Mouse (Mus musculus): ENCODE results near the gene Clec4b2. TPM values are rescaled to one million over a fixed set of nuclear protein-coding genes. Genes with fewer than 3 reads are reported as not detected.
"Not testable (repeated sequence)": the region's sequence is repeated elsewhere in the genome, so short reads cannot be mapped to it uniquely, and the experiment has no call there.

Clec4b2 gene
- not detected in 2 replicates for polyA plus RNA-seq (2016; fragmentation: Nextera tagmentation; extraction: Ambion mirVana)

- Histone ChIP-seq H3K9me3 (no peaks in the 10 kb centered on the region), H3K9ac (replicated peaks) (no peak within 1 kb of the TSS), H3K36me3 (no peaks in the 10 kb centered on the region), H3K27ac (replicated peaks) (no peak within 1 kb of the TSS), H3K27me3 (no peaks in the 10 kb centered on the region), H3K4me3 (no peak within 1 kb of the TSS), H3K4me1 (no peaks in the 10 kb centered on the region), H3K4me2 (replicated peaks) (no peak within 1 kb of the TSS)
- WGBS = 91% methylated on average over 4 of the region's 4 CpGs
- ATAC-seq (ENCODE audit: low FRiP score, low read depth) = no peak
These were observed at the start of gene Clec4b2 for GRCm38 (mm10) chr6:123172593-123172992. Gene Clec4b2 (plus strand): TSS chr6:123172893.

DNA sequence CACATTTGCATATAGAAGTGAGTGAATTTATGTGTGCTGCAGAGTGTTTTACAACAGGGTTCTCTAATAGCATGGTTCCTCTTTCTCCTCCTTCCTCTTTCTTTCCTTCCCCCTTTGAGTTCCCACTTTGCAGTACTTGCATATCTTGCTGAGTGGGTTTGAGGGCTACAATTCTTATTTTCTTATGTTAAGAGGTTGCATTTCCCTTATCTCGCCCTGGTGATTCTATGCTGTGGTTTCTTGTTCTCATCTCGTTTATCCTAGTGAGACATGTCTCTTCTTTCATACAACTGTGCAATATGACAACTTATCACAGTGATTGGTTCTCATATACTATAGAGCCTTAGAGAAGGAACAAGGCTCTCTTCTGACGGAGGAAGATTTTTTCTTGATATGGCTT is 49.5 kb upstream of the Clec4b2 start:
- Histone ChIP-seq H3K27me3 (no peaks in the 10 kb centered on the region), H3K4me3 (no peak overlapping the region), H3K36me3 (no peaks in the 10 kb centered on the region), H3K4me1 (no peaks in the 10 kb centered on the region), H3K4me2 (replicated peaks) (no peak overlapping the region), H3K9ac (replicated peaks) (no peak overlapping the region), H3K27ac (replicated peaks) (no peak overlapping the region), H3K9me3 (0 out of 2 replicates have a peak, but pooled peaks cover under 1% of the 10 kb centered on the region)
- 77% methylated on average over 3 of the region's 3 CpGs for WGBS
- no peak for ATAC-seq (ENCODE audit: low FRiP score, low read depth)

DNA sequence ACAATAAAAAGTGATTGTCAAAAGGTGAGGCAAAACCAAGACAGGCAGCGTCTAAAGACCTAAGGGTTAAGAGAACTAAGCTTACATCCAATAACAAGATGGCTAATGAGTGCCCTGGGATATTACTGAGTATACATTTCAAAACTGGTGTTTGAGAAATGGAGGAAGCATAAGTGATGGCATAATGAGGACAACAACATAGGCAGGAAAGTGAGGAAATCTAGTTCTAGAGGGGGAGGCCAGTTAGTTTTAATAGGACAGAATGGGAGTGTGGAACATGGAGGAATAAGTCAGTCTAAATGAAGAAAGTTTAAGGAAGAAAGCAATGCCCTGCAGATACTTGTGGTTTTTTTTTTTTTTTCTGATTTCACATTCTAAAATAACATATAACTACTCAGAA is 45.5 kb upstream of the Clec4b2 start:
- no peaks in the 10 kb centered on the region for H3K4me1 ChIP-seq
- H3K27ac ChIP-seq (replicated peaks) = no peak overlapping the region
- H3K27me3 ChIP-seq = no peaks in the 10 kb centered on the region
- WGBS = 82% methylated on average over 1 of the region's 1 CpGs
- ATAC-seq (ENCODE audit: low FRiP score, low read depth) = no peak
- no peak overlapping the region for H3K4me2 ChIP-seq (replicated peaks)
- H3K4me3 ChIP-seq = no peak overlapping the region
- no peaks in the 10 kb centered on the region for H3K36me3 ChIP-seq
- no peak overlapping the region for H3K9ac ChIP-seq (replicated peaks)
- H3K9me3 ChIP-seq = no peaks in the 10 kb centered on the region

DNA sequence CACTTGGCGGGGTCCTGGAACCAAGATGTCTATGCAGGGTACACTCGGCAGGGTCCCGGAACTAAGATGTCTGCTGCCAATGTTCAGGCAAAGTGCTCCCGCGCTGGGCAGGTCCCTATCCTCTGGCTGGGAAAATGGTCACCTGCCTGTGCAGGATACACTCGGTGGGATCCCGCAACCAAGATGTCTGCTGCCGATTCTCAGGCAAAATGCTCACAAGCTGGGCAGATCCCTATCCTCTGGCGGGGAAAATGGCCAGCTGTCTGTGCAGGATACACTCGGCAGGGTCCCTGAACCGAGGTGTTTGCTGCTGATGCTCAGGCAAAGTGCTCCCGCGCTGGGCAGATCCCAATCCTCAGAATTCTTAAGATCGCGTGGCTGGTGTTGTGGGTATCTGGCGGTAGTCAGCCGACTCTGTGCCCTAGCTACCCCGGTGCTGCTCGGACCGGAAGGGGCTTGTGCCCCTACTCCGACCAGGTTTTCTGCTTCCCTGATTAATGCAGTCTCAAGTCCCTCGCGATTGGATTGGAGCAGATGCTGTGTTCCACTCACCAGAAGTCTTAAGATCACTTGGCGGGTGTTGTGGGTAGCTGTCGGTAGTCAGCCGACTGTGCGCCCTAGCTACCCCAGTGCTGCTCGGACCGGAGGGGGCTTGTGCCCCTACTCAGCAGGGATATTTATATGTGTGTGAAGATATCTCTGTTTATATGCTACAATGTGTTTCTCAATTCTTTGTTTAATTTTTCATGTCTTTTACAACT is 34.7 kb upstream of the Clec4b2 start:
- H3K4me2 ChIP-seq (replicated peaks); H3K4me1 ChIP-seq; H3K4me3 ChIP-seq; ATAC-seq (ENCODE audit: low FRiP score, low read depth); H3K27ac ChIP-seq (replicated peaks); H3K9me3 ChIP-seq; H3K36me3 ChIP-seq; H3K27me3 ChIP-seq; H3K9ac ChIP-seq (replicated peaks): not testable (repeated sequence)
- 74% methylated on average over 29 of the region's 29 CpGs for WGBS

DNA sequence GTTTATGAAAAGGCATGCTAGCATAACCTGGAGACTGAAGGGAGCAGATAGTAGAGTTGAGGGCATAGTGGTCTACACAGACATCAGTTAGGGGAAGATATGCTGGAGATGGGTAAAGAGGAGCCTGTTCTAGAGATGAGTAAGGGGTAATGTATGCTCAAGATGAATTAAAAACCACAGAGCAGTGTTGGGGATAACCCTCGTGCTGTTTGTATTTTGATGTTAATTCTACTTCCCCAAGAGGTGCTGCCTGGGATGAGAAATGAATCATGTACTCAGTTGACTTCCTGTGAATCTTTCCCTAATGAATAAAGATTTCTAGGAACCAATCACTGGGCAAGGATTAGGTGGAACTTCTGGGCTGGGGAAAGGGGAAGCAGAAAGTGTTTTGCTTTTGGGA is 2.6 kb upstream of the Clec4b2 start:
- no peak overlapping the region for H3K9ac ChIP-seq (replicated peaks)
- no peaks in the 10 kb centered on the region for H3K9me3 ChIP-seq
- H3K4me1 ChIP-seq = no peaks in the 10 kb centered on the region
- no peaks in the 10 kb centered on the region for H3K27me3 ChIP-seq
- no peaks in the 10 kb centered on the region for H3K36me3 ChIP-seq
- H3K27ac ChIP-seq (replicated peaks) = no peak overlapping the region
- no peak overlapping the region for H3K4me2 ChIP-seq (replicated peaks)
- no peak overlapping the region for H3K4me3 ChIP-seq
- no peak for ATAC-seq (ENCODE audit: low FRiP score, low read depth)
- WGBS = 55% methylated on average over 1 of the region's 1 CpGs

DNA sequence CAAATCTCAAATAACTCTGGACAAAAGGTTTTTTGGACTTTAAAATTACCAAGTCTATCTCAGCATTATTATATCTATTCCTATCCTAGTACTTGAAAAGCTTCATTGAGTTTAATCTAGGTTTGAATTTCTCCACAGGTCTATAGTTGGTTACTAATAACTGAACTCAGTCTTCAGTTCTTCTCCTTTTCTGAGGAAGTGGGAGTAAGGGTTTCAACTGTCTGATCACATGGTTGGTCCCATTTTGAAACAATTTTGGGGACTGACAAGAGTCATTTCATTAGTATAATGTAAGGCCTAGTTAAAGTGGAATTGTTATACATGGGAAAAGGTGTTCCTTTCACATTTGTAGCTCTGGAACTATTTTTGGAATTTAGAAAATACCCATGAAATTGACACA is 1.7 kb upstream of the Clec4b2 start:
- no peak overlapping the region for H3K4me2 ChIP-seq (replicated peaks)
- no peak overlapping the region for H3K27ac ChIP-seq (replicated peaks)
- no peaks in the 10 kb centered on the region for H3K36me3 ChIP-seq
- H3K9ac ChIP-seq (replicated peaks) = no peak overlapping the region
- no peak for ATAC-seq (ENCODE audit: low FRiP score, low read depth)
- H3K9me3 ChIP-seq = no peaks in the 10 kb centered on the region
- H3K4me3 ChIP-seq = no peak overlapping the region
- H3K27me3 ChIP-seq = no peaks in the 10 kb centered on the region
- no peaks in the 10 kb centered on the region for H3K4me1 ChIP-seq

GRCm38 (mm10) chr6:123175549-123175948 is 2.9 kb downstream of the Clec4b2 start:
- Histone ChIP-seq H3K4me1 (no peaks in the 10 kb centered on the region), H3K27me3 (no peaks in the 10 kb centered on the region), H3K9ac (replicated peaks) (no peak overlapping the region), H3K36me3 (no peaks in the 10 kb centered on the region), H3K9me3 (no peaks in the 10 kb centered on the region), H3K4me2 (replicated peaks) (no peak overlapping the region), H3K4me3 (no peak overlapping the region), H3K27ac (replicated peaks) (no peak overlapping the region)
- WGBS = 82% methylated on average over 1 of the region's 1 CpGs
- no peak for ATAC-seq (ENCODE audit: low FRiP score, low read depth)

- not testable (repeated sequence) for H3K4me1 ChIP-seq; H3K9me3 ChIP-seq; H3K9ac ChIP-seq (replicated peaks); H3K27me3 ChIP-seq; H3K36me3 ChIP-seq; H3K4me3 ChIP-seq; ATAC-seq (ENCODE audit: low FRiP score, low read depth); H3K4me2 ChIP-seq (replicated peaks); H3K27ac ChIP-seq (replicated peaks)
- WGBS = 75% methylated on average over 2 of the region's 2 CpGs
These were observed 12.2 kb downstream of the Clec4b2 start for GRCm38 (mm10) chr6:123184862-123185261.

DNA sequence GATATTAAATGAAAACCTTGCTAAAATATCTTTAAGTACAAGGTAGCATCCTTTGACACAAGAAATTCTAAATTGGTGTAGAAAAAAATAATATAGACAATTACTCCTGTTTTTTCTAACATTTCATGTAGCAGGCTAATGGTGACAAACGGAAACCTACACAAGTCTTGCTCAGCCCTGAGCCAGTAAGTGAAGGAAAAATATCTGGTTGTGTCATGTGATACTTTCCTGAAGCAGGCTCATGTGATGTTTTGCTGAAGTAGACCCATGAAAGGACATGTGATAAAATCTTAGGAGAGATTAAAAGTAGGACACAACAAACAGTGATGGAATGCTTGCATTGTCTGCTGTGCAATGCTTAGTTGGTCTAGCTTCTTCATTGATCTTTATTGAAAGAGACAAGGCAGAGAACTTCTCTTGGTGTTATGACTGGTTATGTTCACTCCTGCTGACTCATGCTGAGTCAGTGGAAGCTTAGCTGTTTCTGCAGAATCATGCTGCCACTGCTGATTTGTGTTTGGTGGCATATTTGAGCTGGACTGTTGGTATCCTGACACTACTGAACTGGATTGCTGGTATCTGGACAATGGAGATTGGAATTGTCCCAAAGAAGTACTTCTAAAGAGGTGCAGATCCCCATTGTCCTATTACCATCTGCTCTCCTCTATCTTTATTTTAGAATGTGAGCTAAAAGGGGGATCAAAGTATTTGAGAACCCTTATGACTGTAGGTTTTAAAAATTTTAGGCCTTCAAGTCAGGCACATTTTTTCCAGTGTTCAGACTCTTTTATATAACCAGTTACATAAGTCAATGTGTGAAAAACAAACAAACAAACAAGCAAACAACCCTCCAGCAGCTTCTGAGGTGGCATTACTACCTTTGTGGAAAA is 34.7 kb downstream of the Clec4b2 start:
- Histone ChIP-seq H3K4me1 (no peaks in the 10 kb centered on the region), H3K9me3 (peaks cover 10% of the 10 kb centered on the region; the same call in 1 of the 2 replicates), H3K36me3 (no peaks in the 10 kb centered on the region), H3K9ac (replicated peaks) (no peak overlapping the region), H3K4me2 (replicated peaks) (no peak overlapping the region), H3K27me3 (no peaks in the 10 kb centered on the region), H3K27ac (replicated peaks) (no peak overlapping the region), H3K4me3 (no peak overlapping the region)
- 90% methylated on average over 1 of the region's 1 CpGs for WGBS
- no peak for ATAC-seq (ENCODE audit: low FRiP score, low read depth)

GRCm38 (mm10) chr6:123208077-123208439 is 35.4 kb downstream of the Clec4b2 start:
- not testable (repeated sequence) for H3K27me3 ChIP-seq; H3K4me2 ChIP-seq (replicated peaks); H3K36me3 ChIP-seq; H3K27ac ChIP-seq (replicated peaks); H3K4me1 ChIP-seq; ATAC-seq (ENCODE audit: low FRiP score, low read depth); H3K9ac ChIP-seq (replicated peaks); H3K4me3 ChIP-seq
- peaks cover 10% of the 10 kb centered on the region; the same call in 1 of the 2 replicates for H3K9me3 ChIP-seq

GRCm38 (mm10) chr6:123211726-123212125 is 39.0 kb downstream of the Clec4b2 start:
- Histone ChIP-seq H3K36me3 (no peaks in the 10 kb centered on the region), H3K4me2 (replicated peaks) (no peak overlapping the region), H3K4me1 (no peaks in the 10 kb centered on the region), H3K9me3 (peaks cover 10% of the 10 kb centered on the region; the same call in 1 of the 2 replicates), H3K27ac (replicated peaks) (no peak overlapping the region), H3K27me3 (no peaks in the 10 kb centered on the region), H3K4me3 (no peak overlapping the region), H3K9ac (replicated peaks) (no peak overlapping the region)
- ATAC-seq (ENCODE audit: low FRiP score, low read depth) = no peak
- WGBS = 61% methylated on average over 1 of the region's 1 CpGs

GRCm38 (mm10) chr6:123227519-123228166 is 55.0 kb downstream of the Clec4b2 start:
- Histone ChIP-seq H3K27me3 (no peaks in the 10 kb centered on the region), H3K4me2 (replicated peaks) (no peak overlapping the region), H3K4me1 (no peaks in the 10 kb centered on the region), H3K9me3 (no peaks in the 10 kb centered on the region), H3K27ac (replicated peaks) (no peak overlapping the region), H3K4me3 (no peak overlapping the region), H3K9ac (replicated peaks) (no peak overlapping the region), H3K36me3 (no peaks in the 10 kb centered on the region)
- ATAC-seq (ENCODE audit: low FRiP score, low read depth) = no peak
- WGBS = 77% methylated on average over 2 of the region's 2 CpGs
